Comparison of ENCODE assay signal across 10 mouse cellular contexts in genomic region chr13:52904175-52904574, GRCm38 (mm10). TPM values are rescaled to one million over a fixed set of nuclear protein-coding genes. Genes with fewer than 3 reads are reported as not detected.
DNase-seq lines count a peak whose midpoint lies in the region; ATAC-seq and TF ChIP-seq lines count a peak whose summit lies in the region.
"Had no signal": no experiment of that assay in that cellular context is flagged by ENCODE, and none has a peak within 500 bp of the region (broad histone marks: within the 10 kb centered on the region; RNA-seq: fewer than 3 reads in every experiment).

No protein-coding gene starts in this region.

- DNase-seq in kidney, adult 2 months = peak; percentile 43
- no peak for DNase-seq in kidney, adult 8-10 months
- peak; percentile 20 for DNase-seq in brain, adult 2 months (ENCODE audit: low read depth, low spot score)
- no peak for DNase-seq in liver, postnatal 0 days
- no peak for DNase-seq in right cerebral cortex, postnatal 4 days
- DNase-seq in adipocyte (ENCODE audit: low spot score) = no peak
- no peak for DNase-seq in cerebellum, postnatal 10 days
- DNase-seq: adrenal gland, postnatal 10 days; lung, postnatal 14 days had no signal

- no peak overlapping the region for H3K4me2 ChIP-seq in forebrain, embryonic 12.5 days
- H3K4me2 ChIP-seq in liver, postnatal 0 days (ENCODE audit: low read depth, low read length) = no peak overlapping the region

- TF ChIP-seq EP300 in liver, postnatal 0 days (IDR thresholded peaks at IDR 0.05; ENCODE audit: low read depth) = no peak

- H3K36me3 ChIP-seq in kidney, adult 2 months (ENCODE audit: control insufficient read depth, insufficient read depth, low read length) = no peaks in the 10 kb centered on the region
- H3K36me3 ChIP-seq in forebrain, embryonic 12.5 days (replicated peaks) = peaks cover 17% of the 10 kb centered on the region
- peaks cover 12% of the 10 kb centered on the region; the same call in 1 of the 2 replicates for H3K36me3 ChIP-seq in liver, postnatal 0 days (replicated peaks; ENCODE audit: insufficient read depth, low read length)

- H3K4me3 ChIP-seq in kidney, adult 2 months (ENCODE audit: insufficient read depth, low read depth, low read length) = no peak overlapping the region
- H3K4me3 ChIP-seq in forebrain, embryonic 12.5 days (replicated peaks) = no peak overlapping the region
- no peak overlapping the region for H3K4me3 ChIP-seq in liver, postnatal 0 days (ENCODE audit: low read depth, low read length)

- no peaks in the 10 kb centered on the region for H3K9me3 ChIP-seq in forebrain, embryonic 12.5 days
- H3K9me3 ChIP-seq in liver, postnatal 0 days (ENCODE audit: low read length) = no peaks in the 10 kb centered on the region

- H3K9ac ChIP-seq in forebrain, embryonic 12.5 days = no peak overlapping the region
- no peak overlapping the region for H3K9ac ChIP-seq in liver, postnatal 0 days (replicated peaks)

- no peak for TF ChIP-seq POLR2A in kidney, adult 2 months (IDR thresholded peaks at IDR 0.05; ENCODE audit: low read depth, low read length)

- 0 out of 2 replicates have a peak, but pooled peaks cover 3% of the 10 kb centered on the region for H3K4me1 ChIP-seq in kidney, adult 2 months (ENCODE audit: control insufficient read depth, insufficient read depth, low read length)
- H3K4me1 ChIP-seq in forebrain, embryonic 12.5 days = peaks cover 23% of the 10 kb centered on the region
- H3K4me1 ChIP-seq in liver, postnatal 0 days (ENCODE audit: insufficient read depth) = peaks cover 2% of the 10 kb centered on the region; the same call in 1 of the 2 replicates

- TF ChIP-seq CTCF in kidney, adult 2 months (conservative IDR thresholded peaks at IDR 0.05; ENCODE audit: insufficient read depth, insufficient read length, low read depth, low read length) = no peak
- TF ChIP-seq CTCF in liver, postnatal 0 days (IDR thresholded peaks at IDR 0.05; ENCODE audit: low read depth) = no peak

- H3K27ac ChIP-seq in kidney, adult 2 months (ENCODE audit: insufficient read depth, low read depth, low read length) = no peak overlapping the region; the same call in 1 of the 2 replicates
- peak overlapping the region; percentile 37; the same call in 1 of the 2 replicates for H3K27ac ChIP-seq in forebrain, embryonic 12.5 days
- peak overlapping the region; percentile 64; the same call in 1 of the 2 replicates for H3K27ac ChIP-seq in liver, postnatal 0 days (ENCODE audit: low read depth)

- peak; percentile 39; the same call in 1 of the 2 replicates for ATAC-seq in forebrain, embryonic 12.5 days (ENCODE audit: low FRiP score)
- ATAC-seq in liver, postnatal 0 days = no peak

- WGBS in kidney, adult 2 months = 39% methylated on average over 6 of the region's 6 CpGs
- 54% methylated on average over 6 of the region's 6 CpGs for WGBS in forebrain, embryonic 12.5 days
- WGBS in liver, postnatal 0 days (ENCODE audit: insufficient replicate concordance) = 55% methylated on average over 6 of the region's 6 CpGs

- no peaks in the 10 kb centered on the region for H3K27me3 ChIP-seq in kidney, adult 2 months (replicated peaks; ENCODE audit: control insufficient read depth, insufficient read depth, low read length)
- no peaks in the 10 kb centered on the region for H3K27me3 ChIP-seq in forebrain, embryonic 12.5 days
- no peaks in the 10 kb centered on the region for H3K27me3 ChIP-seq in liver, postnatal 0 days (ENCODE audit: insufficient read depth, low read length)

RNA-seq across cellular contexts. Expression of gene Auh, which starts 25.3 kb away (rescaled TPM):
- 72.7 and 88.6 TPM in 2 replicates for polyA plus RNA-seq in kidney, adult 2 months (2012; rRNA removed)
- polyA plus RNA-seq in forebrain, embryonic 12.5 days (2016; fragmentation: Nextera tagmentation; extraction: Ambion mirVana) = 38.9 and 42.7 TPM in 2 replicates
- 33.2 and 37.4 TPM in 2 replicates for polyA plus RNA-seq in liver, postnatal 0 days (2015; fragmentation: Nextera tagmentation; extraction: Ambion mirVana)

Comparison
In these comparisons a context has a peak if more than half of its experiments do, and no peak if none do; other contexts are left out.
1. DNase-seq: peak in kidney, adult 2 months (single experiment) and brain, adult 2 months (single experiment); none in kidney, adult 8-10 months (0 of 2), liver, postnatal 0 days (single experiment), right cerebral cortex, postnatal 4 days (single experiment), adipocyte (single experiment) and cerebellum, postnatal 10 days (0 of 2).